In genomic region chr11:33180701-33181116, GRCm38 (mm10) we compare ENCODE assay signal across 9 mouse cellular contexts. TPM values are rescaled to one million over a fixed set of nuclear protein-coding genes. Genes with fewer than 3 reads are reported as not detected.
A peak's percentile ranks its signal among the peaks of the same experiment; 100 is the strongest.
DNase-seq lines count a peak whose midpoint lies in the region; ATAC-seq lines count a peak whose summit lies in the region.
"Had no signal": no experiment of that assay in that cellular context is flagged by ENCODE, and none has a peak within 500 bp of the region (broad histone marks: within the 10 kb centered on the region; RNA-seq: fewer than 3 reads in every experiment).

No protein-coding gene starts in this region.

- no peak overlapping the region for H3K9ac ChIP-seq in liver, embryonic 11.5 days (ENCODE audit: low read depth, low read length)
- peak overlapping the region; percentile 55 for H3K9ac ChIP-seq in embryonic facial prominence, embryonic 13.5 days
- no peak overlapping the region for H3K9ac ChIP-seq in intestine, embryonic 16.5 days (ENCODE audit: low read depth, low read length)
- H3K9ac ChIP-seq in neural tube, embryonic 15.5 days (replicated peaks), result no peak overlapping the region

- no peak overlapping the region for H3K27ac ChIP-seq in liver, embryonic 11.5 days (ENCODE audit: low read depth, low read length)
- no peak overlapping the region for H3K27ac ChIP-seq in embryonic facial prominence, embryonic 13.5 days
- no peak overlapping the region for H3K27ac ChIP-seq in intestine, embryonic 16.5 days (ENCODE audit: low read length)
- H3K27ac ChIP-seq in neural tube, embryonic 15.5 days (replicated peaks), result no peak overlapping the region

- peaks cover 39% of the 10 kb centered on the region for H3K27me3 ChIP-seq in liver, embryonic 11.5 days (replicated peaks; ENCODE audit: control insufficient read depth, insufficient read depth, low read length)
- peaks cover 49% of the 10 kb centered on the region for H3K27me3 ChIP-seq in embryonic facial prominence, embryonic 13.5 days
- 0 out of 2 replicates have a peak, but pooled peaks cover 8% of the 10 kb centered on the region for H3K27me3 ChIP-seq in intestine, embryonic 16.5 days (replicated peaks; ENCODE audit: control insufficient read depth, insufficient read depth, low read length)
- H3K27me3 ChIP-seq in neural tube, embryonic 15.5 days (replicated peaks), result peaks cover 16% of the 10 kb centered on the region

- peak overlapping the region; percentile 22 for H3K4me3 ChIP-seq in liver, embryonic 11.5 days (ENCODE audit: low read depth, low read length)
- peak overlapping the region; percentile 38 for H3K4me3 ChIP-seq in embryonic facial prominence, embryonic 13.5 days
- H3K4me3 ChIP-seq in intestine, embryonic 16.5 days (ENCODE audit: low read length), result peak overlapping the region; percentile 19; the same call in 1 of the 2 replicates
- no peak overlapping the region; the same call in 1 of the 2 replicates for H3K4me3 ChIP-seq in neural tube, embryonic 15.5 days (replicated peaks)

- DNase-seq in liver, embryonic 11.5 days (ENCODE audit: low spot score), result peak; percentile 46
- DNase-seq in liver, result no peak
- no peak for DNase-seq in thymus, postnatal 4 days
- no peak for DNase-seq in spleen, adult 12 weeks (ENCODE audit: low spot score)
- DNase-seq in adrenal gland, adult 2 months, result no peak
- DNase-seq: cerebellum, adult 2 months had no signal

- peak overlapping the region; percentile 45 for H3K4me2 ChIP-seq in liver, embryonic 11.5 days
- H3K4me2 ChIP-seq in embryonic facial prominence, embryonic 13.5 days, result peak overlapping the region; percentile 67
- H3K4me2 ChIP-seq in intestine, embryonic 16.5 days (ENCODE audit: low read depth, low read length), result peak overlapping the region; percentile 32
- peak overlapping the region; percentile 45 for H3K4me2 ChIP-seq in neural tube, embryonic 15.5 days

- 6% methylated on average over 18 of the region's 18 CpGs for WGBS in liver, embryonic 11.5 days
- WGBS in embryonic facial prominence, embryonic 13.5 days, result under 1% methylated on average over 18 of the region's 18 CpGs
- WGBS in intestine, embryonic 16.5 days, result 5% methylated on average over 18 of the region's 18 CpGs
- WGBS in neural tube, embryonic 15.5 days, result 6% methylated on average over 18 of the region's 18 CpGs

- ATAC-seq in liver, embryonic 11.5 days (replicated peaks; ENCODE audit: low FRiP score), result no peak
- peak; percentile 52; the same call in 1 of the 2 replicates for ATAC-seq in embryonic facial prominence, embryonic 13.5 days (ENCODE audit: insufficient number of reproducible peaks, insufficient read depth, low FRiP score, low TSS enrichment, low read depth)
- ATAC-seq in intestine, embryonic 16.5 days, result no peak
- no peak for ATAC-seq in neural tube, embryonic 15.5 days (ENCODE audit: low FRiP score)

- H3K36me3 ChIP-seq in liver, embryonic 11.5 days (ENCODE audit: control insufficient read depth, insufficient read depth, low read length), result no peaks in the 10 kb centered on the region
- H3K36me3 ChIP-seq in embryonic facial prominence, embryonic 13.5 days, result no peaks in the 10 kb centered on the region
- H3K36me3 ChIP-seq in intestine, embryonic 16.5 days (ENCODE audit: control insufficient read depth, insufficient read depth, low read length), result no peaks in the 10 kb centered on the region
- no peaks in the 10 kb centered on the region for H3K36me3 ChIP-seq in neural tube, embryonic 15.5 days

- H3K9me3 ChIP-seq in liver, embryonic 11.5 days (ENCODE audit: control insufficient read depth, low read length), result no peaks in the 10 kb centered on the region
- no peaks in the 10 kb centered on the region for H3K9me3 ChIP-seq in embryonic facial prominence, embryonic 13.5 days
- H3K9me3 ChIP-seq in intestine, embryonic 16.5 days (ENCODE audit: control insufficient read depth, low read length), result no peaks in the 10 kb centered on the region
- no peaks in the 10 kb centered on the region for H3K9me3 ChIP-seq in neural tube, embryonic 15.5 days (replicated peaks)

- no peaks in the 10 kb centered on the region for H3K4me1 ChIP-seq in liver, embryonic 11.5 days (replicated peaks; ENCODE audit: control insufficient read depth, insufficient read depth, low read length)
- H3K4me1 ChIP-seq in embryonic facial prominence, embryonic 13.5 days, result peaks cover 7% of the 10 kb centered on the region
- H3K4me1 ChIP-seq in intestine, embryonic 16.5 days (ENCODE audit: control insufficient read depth, insufficient read depth, low read length), result no peaks in the 10 kb centered on the region
- H3K4me1 ChIP-seq in neural tube, embryonic 15.5 days, result peaks cover 13% of the 10 kb centered on the region

RNA-seq across cellular contexts. Expression of gene Npm1, which starts 17.7 kb away (rescaled TPM):
- 1,827 and 1,921 TPM in 2 replicates for polyA plus RNA-seq in liver, embryonic 11.5 days (2014; fragmentation: Nextera tagmentation; extraction: Ambion mirVana)
- 1,092 and 1,164 TPM in 2 replicates for polyA plus RNA-seq in embryonic facial prominence, embryonic 13.5 days (2015; fragmentation: Nextera tagmentation; extraction: Ambion mirVana)
- polyA plus RNA-seq in intestine, embryonic 16.5 days (2015; fragmentation: Nextera tagmentation; extraction: Ambion mirVana), result 689 and 790 TPM in 2 replicates
- 369 and 576 TPM in 2 replicates for polyA plus RNA-seq in neural tube, embryonic 15.5 days (2015; fragmentation: Nextera tagmentation; extraction: Ambion mirVana)
- total RNA-seq in adrenal gland, adult 2 months (2021), result 100 to 1,000 TPM; 276 to 325 TPM
- 6.8 and 9.0 TPM in 2 replicates for polyA plus RNA-seq in adrenal gland, adult 2 months (2012; rRNA removed)

RNA-seq across cellular contexts. Expression of gene Tlx3, which starts 22.7 kb away (rescaled TPM):
- not detected in 2 replicates for polyA plus RNA-seq in liver, embryonic 11.5 days (2014; fragmentation: Nextera tagmentation; extraction: Ambion mirVana)
- 1.3 TPM in 1 of 2 replicates, not detected in the other for polyA plus RNA-seq in embryonic facial prominence, embryonic 13.5 days (2015; fragmentation: Nextera tagmentation; extraction: Ambion mirVana)
- polyA plus RNA-seq in intestine, embryonic 16.5 days (2015; fragmentation: Nextera tagmentation; extraction: Ambion mirVana), result not detected in 2 replicates
- 20.3 and 23.2 TPM in 2 replicates for polyA plus RNA-seq in neural tube, embryonic 15.5 days (2015; fragmentation: Nextera tagmentation; extraction: Ambion mirVana)
- under 1 TPM in 1 of 2 experiments, not detected in 1; 0.38 TPM for total RNA-seq in adrenal gland, adult 2 months (2021)
- 0.23 and 0.51 TPM in 2 replicates for polyA plus RNA-seq in adrenal gland, adult 2 months (2012; rRNA removed)

RNA-seq across cellular contexts. Expression of gene Fgf18, which starts 33.5 kb away (rescaled TPM):
- polyA plus RNA-seq in liver, embryonic 11.5 days (2014; fragmentation: Nextera tagmentation; extraction: Ambion mirVana), result 0.56 and 0.90 TPM in 2 replicates
- 9.8 and 13.7 TPM in 2 replicates for polyA plus RNA-seq in embryonic facial prominence, embryonic 13.5 days (2015; fragmentation: Nextera tagmentation; extraction: Ambion mirVana)
- 0.83 and 1.9 TPM in 2 replicates for polyA plus RNA-seq in intestine, embryonic 16.5 days (2015; fragmentation: Nextera tagmentation; extraction: Ambion mirVana)
- polyA plus RNA-seq in neural tube, embryonic 15.5 days (2015; fragmentation: Nextera tagmentation; extraction: Ambion mirVana), result 9.2 and 9.7 TPM in 2 replicates
- total RNA-seq in adrenal gland, adult 2 months (2021), result 1 to 10 TPM; 2.4 to 2.5 TPM
- 0.36 and 0.87 TPM in 2 replicates for polyA plus RNA-seq in adrenal gland, adult 2 months (2012; rRNA removed)

Comparison
In these comparisons a context has a peak if more than half of its experiments do, and no peak if none do; other contexts are left out.
1. RNA of gene Npm1, which starts 17.7 kb away (polyA plus RNA-seq): 1,827 to 1,921 TPM in liver, embryonic 11.5 days, 1,092 to 1,164 TPM in embryonic facial prominence, embryonic 13.5 days, 689 to 790 TPM in intestine, embryonic 16.5 days and 369 to 576 TPM in neural tube, embryonic 15.5 days; 6.8 to 9.0 TPM in adrenal gland, adult 2 months; every median in the first group is over 10 times any median in the second.
2. Peak in every context shown above with its lines, with median percentiles within 50 percentile points of each other: H3K4me2 ChIP-seq.